Mouse (Mus musculus): Measurements from ENCODE around the gene Dusp10. TPM values are rescaled to one million over a fixed set of nuclear protein-coding genes. Genes with fewer than 3 reads are reported as not detected.

The Dusp10 gene
- 8.5 and 12.3 TPM in 2 replicates for polyA plus RNA-seq (2016; fragmentation: Nextera tagmentation; extraction: Ambion mirVana)

GRCm38 (mm10) chr1:184013106-184013505 is at the start of gene Dusp10:
TSS of gene Dusp10 (plus strand) at chr1:184013302.
- H3K27me3 ChIP-seq (ENCODE audit: insufficient read depth, poor library complexity, severe bottlenecking): no peaks in the 10 kb centered on the region
- DNase-seq (ENCODE audit: low spot score): no peak
- H3K36me3 ChIP-seq: no peaks in the 10 kb centered on the region
- no peak within 1 kb of the TSS for H3K27ac ChIP-seq
- H3K9me3 ChIP-seq: no peaks in the 10 kb centered on the region
- 93% methylated on average over 4 of the region's 4 CpGs for WGBS
- no peaks in the 10 kb centered on the region for H3K4me1 ChIP-seq
- H3K4me3 ChIP-seq: no peak within 1 kb of the TSS

DNA sequence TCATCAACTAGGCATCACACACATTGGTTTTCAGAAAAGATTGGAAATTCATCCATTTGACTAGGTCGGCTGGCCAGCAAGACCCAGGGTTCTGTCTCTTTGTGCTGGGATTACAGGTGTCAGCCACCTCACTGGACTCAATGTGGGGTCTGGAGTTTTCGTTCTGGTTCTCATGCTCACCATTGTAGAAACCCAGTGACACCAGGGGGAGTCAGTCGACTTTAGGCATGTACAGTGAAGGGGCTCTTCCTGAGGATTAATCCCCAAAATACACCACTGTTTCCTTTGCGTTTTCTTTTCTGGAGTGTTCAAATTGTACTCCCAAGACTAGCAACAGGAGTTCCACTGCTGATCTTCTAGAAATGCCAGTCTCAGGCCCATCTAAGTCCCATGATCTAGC is 47.8 kb upstream of the Dusp10 start:
- Histone ChIP-seq H3K27ac (no peak overlapping the region), H3K36me3 (no peaks in the 10 kb centered on the region), H3K9me3 (no peaks in the 10 kb centered on the region), H3K27me3 (ENCODE audit: insufficient read depth, poor library complexity, severe bottlenecking) (no peaks in the 10 kb centered on the region), H3K4me3 (no peak overlapping the region), H3K4me1 (no peaks in the 10 kb centered on the region)
- WGBS: 61% methylated on average over 4 of the region's 4 CpGs
- DNase-seq (ENCODE audit: low spot score): no peak

GRCm38 (mm10) chr1:183969265-183969664 is 43.8 kb upstream of the Dusp10 start:
- H3K36me3 ChIP-seq: no peaks in the 10 kb centered on the region
- H3K4me1 ChIP-seq: no peaks in the 10 kb centered on the region
- H3K9me3 ChIP-seq: no peaks in the 10 kb centered on the region
- H3K4me3 ChIP-seq: no peak overlapping the region
- H3K27ac ChIP-seq: no peak overlapping the region
- no peaks in the 10 kb centered on the region for H3K27me3 ChIP-seq (ENCODE audit: insufficient read depth, poor library complexity, severe bottlenecking)
- no peak for DNase-seq (ENCODE audit: low spot score)
- WGBS: 82% methylated on average over 1 of the region's 1 CpGs

GRCm38 (mm10) chr1:183979814-183980243 is 33.3 kb upstream of the Dusp10 start:
- Histone ChIP-seq H3K4me3 (no peak overlapping the region), H3K27ac (no peak overlapping the region), H3K4me1 (no peaks in the 10 kb centered on the region), H3K9me3 (no peaks in the 10 kb centered on the region), H3K36me3 (no peaks in the 10 kb centered on the region), H3K27me3 (ENCODE audit: insufficient read depth, poor library complexity, severe bottlenecking) (no peaks in the 10 kb centered on the region)
- DNase-seq (ENCODE audit: low spot score): no peak
- WGBS: 90% methylated on average over 9 of the region's 9 CpGs

DNA sequence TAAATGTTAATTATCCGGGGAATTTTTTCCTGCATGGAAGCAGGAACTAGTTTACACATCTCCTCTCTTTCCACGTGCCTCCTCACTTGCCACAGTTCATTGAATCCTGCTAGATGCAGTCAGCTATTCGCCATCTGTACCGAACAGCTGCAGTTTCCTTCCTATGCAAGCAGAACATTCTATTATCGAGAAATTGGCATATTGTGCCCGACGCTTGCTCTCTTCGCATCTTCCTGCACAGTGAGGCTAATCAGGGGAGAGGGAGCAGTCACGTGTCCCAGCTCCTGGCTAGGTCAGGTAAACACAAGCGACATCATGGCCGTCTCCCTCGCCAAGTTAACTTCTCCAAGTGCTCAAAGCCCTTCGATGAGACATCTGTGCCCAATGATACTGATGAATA is 31.0 kb upstream of the Dusp10 start:
- no peak for DNase-seq (ENCODE audit: low spot score)
- Histone ChIP-seq H3K36me3 (no peaks in the 10 kb centered on the region), H3K27me3 (ENCODE audit: insufficient read depth, poor library complexity, severe bottlenecking) (no peaks in the 10 kb centered on the region), H3K4me3 (no peak overlapping the region), H3K4me1 (no peaks in the 10 kb centered on the region), H3K27ac (no peak overlapping the region), H3K9me3 (no peaks in the 10 kb centered on the region)
- 84% methylated on average over 13 of the region's 13 CpGs for WGBS

- Histone ChIP-seq H3K4me3 (no peak overlapping the region), H3K36me3 (no peaks in the 10 kb centered on the region), H3K4me1 (no peaks in the 10 kb centered on the region), H3K27me3 (ENCODE audit: insufficient read depth, poor library complexity, severe bottlenecking) (no peaks in the 10 kb centered on the region), H3K9me3 (no peaks in the 10 kb centered on the region), H3K27ac (no peak overlapping the region)
- WGBS: 91% methylated on average over 7 of the region's 7 CpGs
- DNase-seq (ENCODE audit: low spot score): no peak
Observed at GRCm38 (mm10) chr1:183987711-183988245, 25.3 kb upstream of the Dusp10 start.

- no peaks in the 10 kb centered on the region for H3K27me3 ChIP-seq (ENCODE audit: insufficient read depth, poor library complexity, severe bottlenecking)
- no peaks in the 10 kb centered on the region for H3K4me1 ChIP-seq
- DNase-seq (ENCODE audit: low spot score): peak; percentile 52
- 79% methylated on average over 2 of the region's 2 CpGs for WGBS
- H3K4me3 ChIP-seq: no peak overlapping the region
- H3K27ac ChIP-seq: no peak overlapping the region
- no peaks in the 10 kb centered on the region for H3K9me3 ChIP-seq
- H3K36me3 ChIP-seq: no peaks in the 10 kb centered on the region
Observed at GRCm38 (mm10) chr1:183991921-183992320, 21.2 kb upstream of the Dusp10 start.

GRCm38 (mm10) chr1:183997207-183997606 is 15.9 kb upstream of the Dusp10 start:
- 82% methylated on average over 2 of the region's 2 CpGs for WGBS
- Histone ChIP-seq H3K4me1 (no peaks in the 10 kb centered on the region), H3K9me3 (no peaks in the 10 kb centered on the region), H3K36me3 (no peaks in the 10 kb centered on the region), H3K4me3 (no peak overlapping the region), H3K27me3 (ENCODE audit: insufficient read depth, poor library complexity, severe bottlenecking) (no peaks in the 10 kb centered on the region), H3K27ac (no peak overlapping the region)
- peak; percentile 25 for DNase-seq (ENCODE audit: low spot score)

GRCm38 (mm10) chr1:184002470-184002869 is 10.6 kb upstream of the Dusp10 start:
- Histone ChIP-seq H3K4me3 (no peak overlapping the region), H3K27ac (no peak overlapping the region), H3K27me3 (ENCODE audit: insufficient read depth, poor library complexity, severe bottlenecking) (no peaks in the 10 kb centered on the region), H3K4me1 (no peaks in the 10 kb centered on the region), H3K36me3 (no peaks in the 10 kb centered on the region), H3K9me3 (no peaks in the 10 kb centered on the region)
- DNase-seq (ENCODE audit: low spot score): no peak
- WGBS: 85% methylated on average over 2 of the region's 2 CpGs

DNA sequence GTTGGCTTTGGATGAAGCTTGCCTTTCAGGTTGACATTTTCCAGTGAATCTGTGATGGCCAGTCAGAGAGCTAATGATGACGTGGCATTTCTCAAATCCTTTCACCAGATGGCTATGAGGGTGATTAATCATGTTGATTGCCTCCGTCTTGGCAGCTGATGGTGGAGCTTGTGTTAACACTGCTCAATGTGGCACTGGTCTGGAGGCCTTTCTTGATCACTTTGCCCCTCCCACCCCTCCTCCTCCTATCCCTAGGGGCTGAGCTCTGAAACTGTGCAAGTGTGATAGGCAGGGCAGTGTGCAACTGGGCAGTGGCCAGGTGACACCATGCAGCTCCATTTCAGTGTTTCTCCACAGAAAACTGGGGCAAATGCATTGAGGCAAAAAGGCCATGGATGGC is 8.8 kb upstream of the Dusp10 start:
- H3K9me3 ChIP-seq: no peaks in the 10 kb centered on the region
- 49% methylated on average over 2 of the region's 2 CpGs for WGBS
- no peaks in the 10 kb centered on the region for H3K36me3 ChIP-seq
- DNase-seq (ENCODE audit: low spot score): peak; percentile 60
- H3K4me1 ChIP-seq: no peaks in the 10 kb centered on the region
- no peak overlapping the region for H3K4me3 ChIP-seq
- no peak overlapping the region for H3K27ac ChIP-seq
- H3K27me3 ChIP-seq (ENCODE audit: insufficient read depth, poor library complexity, severe bottlenecking): no peaks in the 10 kb centered on the region

DNA sequence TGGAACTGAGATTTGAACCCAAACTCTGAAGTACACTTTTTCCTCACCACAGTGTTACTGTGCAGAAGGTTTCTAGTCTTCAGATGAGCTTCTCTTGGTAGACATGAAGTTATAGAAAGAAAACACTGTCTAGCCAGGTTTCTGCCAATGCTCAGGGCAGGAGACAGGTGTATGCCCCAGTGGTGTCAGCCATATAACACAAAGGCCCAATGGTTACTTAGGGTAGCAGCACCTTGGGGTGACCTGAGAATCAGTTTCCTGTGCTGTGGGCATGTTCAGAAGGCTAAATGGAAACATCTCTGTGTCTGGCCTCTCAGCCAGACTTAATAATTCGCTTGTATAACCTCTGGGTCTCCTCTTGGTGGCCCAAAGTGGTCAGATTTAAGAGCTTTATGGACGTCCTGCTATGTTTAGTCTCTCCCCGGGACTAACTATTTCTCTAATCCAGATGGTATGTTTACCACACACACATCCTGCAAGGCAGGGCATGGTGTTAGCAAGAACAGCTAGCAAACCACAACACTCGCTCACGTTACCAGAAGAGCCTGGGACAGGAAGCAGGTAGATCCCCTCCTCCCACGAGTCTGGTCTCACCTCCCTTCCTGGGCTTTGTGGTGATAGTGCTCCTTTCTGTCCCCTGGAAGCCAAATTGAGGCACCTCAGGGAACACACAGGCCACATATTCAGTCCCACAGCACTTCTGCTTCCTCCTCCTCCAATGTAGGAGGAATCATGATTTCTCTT is 7.6 kb upstream of the Dusp10 start:
- peak; percentile 57 for DNase-seq (ENCODE audit: low spot score)
- WGBS: 71% methylated on average over 6 of the region's 6 CpGs
- H3K27ac ChIP-seq: no peak overlapping the region
- no peak overlapping the region for H3K4me3 ChIP-seq
- no peaks in the 10 kb centered on the region for H3K9me3 ChIP-seq
- H3K4me1 ChIP-seq: no peaks in the 10 kb centered on the region
- no peaks in the 10 kb centered on the region for H3K36me3 ChIP-seq
- H3K27me3 ChIP-seq (ENCODE audit: insufficient read depth, poor library complexity, severe bottlenecking): no peaks in the 10 kb centered on the region

GRCm38 (mm10) chr1:184006086-184006485 is 7.0 kb upstream of the Dusp10 start:
- Histone ChIP-seq H3K36me3 (no peaks in the 10 kb centered on the region), H3K9me3 (no peaks in the 10 kb centered on the region), H3K4me1 (no peaks in the 10 kb centered on the region), H3K27ac (no peak overlapping the region), H3K27me3 (ENCODE audit: insufficient read depth, poor library complexity, severe bottlenecking) (no peaks in the 10 kb centered on the region), H3K4me3 (no peak overlapping the region)
- DNase-seq (ENCODE audit: low spot score): peak; percentile 3

DNA sequence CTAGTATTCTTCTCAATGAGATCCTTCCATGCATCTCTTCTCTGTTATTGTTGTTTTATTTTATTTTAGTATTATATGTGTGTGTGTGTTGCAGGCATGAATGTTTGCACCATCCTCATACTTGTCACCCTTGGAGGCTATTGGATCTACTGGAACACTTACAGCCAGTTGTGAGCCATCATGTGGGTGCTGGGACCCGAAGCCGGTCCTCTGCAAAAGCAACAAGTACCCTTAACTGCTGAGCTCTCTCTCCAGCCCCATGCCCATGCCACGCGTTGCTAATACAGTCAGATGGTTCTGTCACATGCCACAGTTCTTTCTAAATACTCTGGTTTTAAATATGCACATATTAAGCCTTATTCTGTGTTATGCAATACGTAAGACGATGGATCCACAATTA is 1.8 kb upstream of the Dusp10 start:
- Histone ChIP-seq H3K27ac (no peak overlapping the region), H3K9me3 (no peaks in the 10 kb centered on the region), H3K4me3 (no peak overlapping the region), H3K27me3 (ENCODE audit: insufficient read depth, poor library complexity, severe bottlenecking) (no peaks in the 10 kb centered on the region), H3K36me3 (no peaks in the 10 kb centered on the region), H3K4me1 (no peaks in the 10 kb centered on the region)
- DNase-seq (ENCODE audit: low spot score): peak; percentile 67
- WGBS: 94% methylated on average over 6 of the region's 6 CpGs

DNA sequence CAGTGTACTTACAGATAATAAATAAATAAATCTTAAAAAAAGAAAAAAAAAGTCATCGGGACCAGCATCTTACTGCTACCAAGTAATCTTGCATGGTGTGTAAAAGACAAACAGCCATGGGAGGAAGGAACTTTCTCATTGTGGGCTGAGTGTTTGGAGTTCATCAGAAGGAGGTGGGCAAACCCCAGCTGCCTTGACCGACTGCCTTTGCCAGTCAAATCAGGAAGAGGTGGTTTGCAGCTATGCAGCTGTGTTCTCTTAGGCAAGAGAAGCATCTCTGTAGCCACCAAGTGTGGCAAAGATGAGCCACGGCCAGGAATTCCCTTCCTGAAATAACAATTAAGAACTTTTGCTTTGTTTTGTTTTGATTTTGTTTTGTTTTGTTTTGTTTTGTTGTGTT is 989 bp downstream of the Dusp10 start:
- H3K27ac ChIP-seq: no peak overlapping the region
- peak; percentile 33 for DNase-seq (ENCODE audit: low spot score)
- WGBS: 78% methylated on average over 3 of the region's 3 CpGs
- no peaks in the 10 kb centered on the region for H3K36me3 ChIP-seq
- peaks cover under 1% of the 10 kb centered on the region for H3K4me1 ChIP-seq
- H3K4me3 ChIP-seq: no peak overlapping the region
- H3K9me3 ChIP-seq: no peaks in the 10 kb centered on the region
- H3K27me3 ChIP-seq (ENCODE audit: insufficient read depth, poor library complexity, severe bottlenecking): no peaks in the 10 kb centered on the region

Data from heart, embryonic 10.5 days (tissue).